Mouse (Mus musculus) intestine, embryonic 14.5 days (tissue): ENCODE data around the gene Trappc2l. TPM values are rescaled to one million over a fixed set of nuclear protein-coding genes. Genes with fewer than 3 reads are reported as not detected.

Experiments
- ATAC-seq: fragments of 200-750 bp; cut with Nextera tagmentation; replicated peaks from 2 replicates; pipeline ENCODE4 v1.8.0; 2017; ENCODE audit warnings: low read depth, moderate number of reproducible peaks, moderate TSS enrichment, moderate library complexity; ENCODE audit not compliant: low FRiP score, low TSS enrichment
- DNase-seq: peaks from one replicate; pipeline ENCODE4 v3.0.0-alpha.2; 2018; ENCODE audit warnings: low spot score
- H3K27ac ChIP-seq: fragments of 300-500 bp; sonication (generic); 2 replicates; pipeline ENCODE4 v1.5.1; 2014; ENCODE audit warnings: low read depth, mild to moderate bottlenecking, control low read depth
- H3K27me3 ChIP-seq: fragments of 300-500 bp; sonication (generic); replicated peaks from 2 replicates; pipeline ENCODE4 v1.6.1; 2014; ENCODE audit warnings: low read length, control low read depth; ENCODE audit not compliant: control insufficient read depth, insufficient read depth
- H3K36me3 ChIP-seq: fragments of 300-500 bp; sonication (generic); 2 replicates; pipeline ENCODE4 v1.6.1; 2014; ENCODE audit warnings: low read length, control low read depth; ENCODE audit not compliant: control insufficient read depth, insufficient read depth
- H3K4me1 ChIP-seq: fragments of 300-500 bp; sonication (generic); replicated peaks from 2 replicates; pipeline ENCODE4 v1.6.1; 2014; ENCODE audit warnings: low read length, control low read depth, mixed read lengths; ENCODE audit not compliant: control insufficient read depth, insufficient read depth
- H3K4me2 ChIP-seq: fragments of 300-500 bp; sonication (generic); 2 replicates; pipeline ENCODE4 v1.6.1; 2014; ENCODE audit warnings: low read length
- H3K4me3 ChIP-seq: fragments of 300-500 bp; sonication (generic); 2 replicates; pipeline ENCODE4 v1.5.1; 2014; ENCODE audit warnings: low read depth, low read length, control low read depth, mixed read lengths
- H3K9ac ChIP-seq: fragments of 300-500 bp; sonication (generic); 2 replicates; pipeline ENCODE4 v1.6.1; 2014; ENCODE audit warnings: mild to moderate bottlenecking, low read length
- H3K9me3 ChIP-seq: fragments of 300-500 bp; sonication (generic); 2 replicates; pipeline ENCODE4 v1.6.1; 2016; ENCODE audit warnings: low read length, control low read depth; ENCODE audit not compliant: control insufficient read depth
- WGBS: fragments of 180-500 bp; shearing (Covaris S2); extraction: QIAGEN DNeasy Blood & Tissue Kit; methylation state at CpG from one replicate; pipeline ENCODE4 v1.1.7; 2014; 5-methylcytosine and 5-hydroxymethylcytosine counted together
- polyA plus RNA-seq: library from polyadenylated mRNA; unstranded; fragments of >200 nt; fragmentation: Nextera tagmentation; extraction: Ambion mirVana; gene quantifications from 2 replicates; pipeline ENCODE4 v1.2.1, GENCODE M21; 2014

Gene Trappc2l
- polyA plus RNA-seq, 1 experiment from 2014 or later, result 67.3 TPM

DNA sequence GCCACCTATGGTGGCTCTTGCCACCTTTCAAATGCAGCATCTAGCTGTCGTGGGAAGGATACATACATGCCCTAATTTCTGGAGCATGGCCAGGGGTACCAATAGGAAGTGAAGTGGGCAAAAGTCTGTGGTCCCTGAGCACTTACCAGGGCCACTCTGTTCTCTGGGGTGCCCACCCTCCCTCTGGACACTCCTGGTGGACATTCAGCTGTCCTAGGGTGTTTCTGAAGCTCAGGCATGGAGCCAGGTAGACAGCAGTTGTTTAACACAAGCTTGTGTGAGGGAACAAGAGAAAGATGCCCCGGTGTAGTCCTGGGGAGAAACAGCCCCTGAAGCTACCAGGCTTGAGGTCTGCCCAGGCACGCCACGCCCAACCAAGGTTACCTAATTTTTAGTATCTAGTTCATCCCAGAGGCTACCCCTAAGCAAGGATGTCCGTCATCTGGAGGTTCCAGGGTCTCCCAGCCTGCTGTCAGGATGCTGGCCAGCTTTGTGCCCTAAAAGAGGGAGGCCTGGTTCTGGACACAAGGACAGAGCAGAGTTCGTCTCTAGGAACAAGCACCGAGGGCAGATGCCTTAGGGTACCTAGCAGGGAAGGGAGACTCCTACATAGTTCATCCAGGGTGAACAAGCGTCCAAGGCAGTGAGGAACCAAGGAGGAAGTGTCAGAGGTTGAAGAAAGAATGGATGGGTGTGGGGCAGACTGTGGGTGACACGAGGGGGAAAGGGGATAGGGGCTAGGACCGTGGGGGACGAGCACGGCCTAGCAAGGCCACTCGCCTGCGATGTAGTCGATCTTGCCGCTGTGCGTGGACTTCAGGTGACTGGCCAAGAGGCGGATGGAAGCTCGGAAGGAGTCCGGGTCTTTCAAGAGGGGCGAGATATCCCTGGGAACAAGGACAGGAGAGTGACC lies 35.4 kb upstream of the Trappc2l start:
- Histone ChIP-seq H3K9me3 (no peaks in the 10 kb centered on the region), H3K4me2 (peak overlapping the region; percentile 80), H3K27me3 (no peaks in the 10 kb centered on the region), H3K4me3 (peak overlapping the region; percentile 71), H3K9ac (peak overlapping the region; percentile 89), H3K36me3 (peaks cover 28% of the 10 kb centered on the region), H3K27ac (peak overlapping the region; percentile 79), H3K4me1 (peaks cover 35% of the 10 kb centered on the region)
- ATAC-seq (0 out of 2 replicates have a peak, but pooled peaks have one; percentile 0), DNase-seq (no peak)
- 14% methylated on average over 21 of the region's 21 CpGs for WGBS

DNA sequence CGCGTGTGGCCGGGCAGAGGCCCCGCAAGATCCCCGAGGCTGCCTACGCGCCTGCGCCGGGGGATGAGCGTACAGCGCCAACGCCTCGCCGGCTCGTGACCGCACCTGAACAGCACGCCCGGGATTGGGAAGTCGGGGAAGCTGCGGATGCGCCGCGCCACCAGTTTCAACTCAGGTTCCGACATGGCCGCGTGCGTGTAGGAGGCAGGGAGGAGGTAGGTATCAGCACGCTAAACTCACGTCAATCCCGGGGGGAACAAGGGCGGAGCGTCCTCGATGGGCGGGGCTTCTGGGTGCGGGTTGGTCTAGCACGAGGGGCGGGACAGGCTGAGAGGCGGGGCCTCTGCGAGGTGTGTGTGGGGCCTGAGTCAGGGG lies 34.8 kb upstream of the Trappc2l start, which contains the start of gene Aprt:
Aprt (minus strand) TSS at position 262 of the 375 bp plus-strand sequence.
- Histone ChIP-seq H3K4me1 (peaks cover 35% of the 10 kb centered on the region), H3K27me3 (no peaks in the 10 kb centered on the region), H3K9me3 (no peaks in the 10 kb centered on the region), H3K4me3 (peak within 1 kb of the TSS; percentile 71), H3K9ac (peak within 1 kb of the TSS; percentile 89), H3K36me3 (peaks cover 22% of the 10 kb centered on the region), H3K27ac (peak within 1 kb of the TSS; percentile 79), H3K4me2 (peak within 1 kb of the TSS; percentile 80)
- DNase-seq (peak; percentile 99), ATAC-seq (peak; percentile 87)
- under 1% methylated on average over 39 of the region's 39 CpGs for WGBS

DNA sequence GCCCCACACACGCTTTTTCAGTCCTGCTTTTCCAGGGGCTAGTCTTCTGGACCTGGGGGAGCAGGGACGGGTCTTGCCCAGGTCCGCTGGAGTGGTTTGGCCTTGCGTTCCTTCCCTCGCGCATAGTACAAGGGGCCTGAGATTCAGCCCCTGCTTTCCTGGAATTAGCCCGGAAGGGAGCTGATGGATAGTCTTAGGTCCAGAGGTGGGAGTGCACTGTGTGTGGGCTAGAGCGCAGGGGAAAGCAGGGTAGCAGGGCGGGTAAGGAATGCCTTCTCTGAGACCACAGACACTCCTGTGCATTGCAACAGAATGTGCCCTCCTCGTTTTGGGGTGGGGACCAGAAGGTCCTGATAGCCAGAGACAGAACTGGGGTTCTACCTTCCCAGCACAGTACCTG lies 34.3 kb upstream of the Trappc2l start:
- Histone ChIP-seq H3K4me1 (peaks cover 35% of the 10 kb centered on the region), H3K4me2 (peak overlapping the region; percentile 80), H3K36me3 (peaks cover 17% of the 10 kb centered on the region), H3K4me3 (peak overlapping the region; percentile 71), H3K9me3 (no peaks in the 10 kb centered on the region), H3K27me3 (no peaks in the 10 kb centered on the region), H3K27ac (no peak overlapping the region; the same call in 1 of the 2 replicates), H3K9ac (no peak overlapping the region)
- no peak for DNase-seq
- ATAC-seq, result peak; percentile 36
- WGBS, result 21% methylated on average over 10 of the region's 10 CpGs

DNA sequence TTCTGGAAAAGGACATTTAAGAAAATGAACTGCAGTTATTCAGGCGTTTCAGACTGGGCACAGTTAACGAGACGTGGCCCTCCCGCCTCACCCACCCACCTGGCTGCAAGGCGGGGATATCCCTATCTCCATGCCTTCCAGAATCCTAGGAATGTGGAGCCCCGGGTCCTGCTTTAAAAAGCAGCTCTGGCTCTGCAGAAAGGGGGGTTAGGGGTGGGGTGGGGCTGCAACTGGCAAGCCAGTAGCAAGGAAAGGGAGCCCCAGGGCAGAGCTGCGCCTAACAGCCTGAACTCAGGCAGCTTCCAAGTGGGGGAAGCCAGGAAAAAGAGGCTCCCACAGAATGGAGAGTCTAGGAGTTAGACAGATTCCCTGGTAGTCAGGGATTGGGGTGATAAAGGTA lies 32.2 kb upstream of the Trappc2l start:
- H3K4me3 ChIP-seq, result no peak overlapping the region

DNA sequence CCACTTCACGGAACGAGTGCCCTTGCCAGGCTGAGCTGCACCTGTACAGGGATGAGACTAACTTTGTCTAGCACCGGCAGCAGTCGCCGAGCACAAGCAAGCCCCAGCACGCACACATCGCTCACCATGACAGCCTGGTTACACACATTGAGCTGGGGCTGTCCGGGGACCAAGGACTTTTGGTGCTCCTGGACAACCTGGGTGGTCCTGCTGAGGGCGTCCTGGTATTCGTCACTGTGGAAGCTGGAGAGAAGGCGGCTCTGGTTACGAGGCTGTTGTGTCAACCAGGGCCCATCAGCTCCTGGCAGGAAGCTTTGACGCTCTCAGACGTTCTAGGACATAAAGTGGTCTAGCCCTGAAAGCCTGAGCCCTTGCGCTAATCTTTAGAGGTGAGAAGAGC lies 30.5 kb upstream of the Trappc2l start:
- Histone ChIP-seq H3K4me1 (peaks cover 24% of the 10 kb centered on the region), H3K27me3 (no peaks in the 10 kb centered on the region), H3K27ac (no peak overlapping the region), H3K4me2 (no peak overlapping the region), H3K36me3 (no peaks in the 10 kb centered on the region), H3K9me3 (no peaks in the 10 kb centered on the region), H3K9ac (no peak overlapping the region), H3K4me3 (no peak overlapping the region)
- no peak for ATAC-seq
- no peak for DNase-seq
- 25% methylated on average over 14 of the region's 15 CpGs for WGBS

More for the DNA sequence above, 32.2 kb upstream of the Trappc2l start:
- Histone ChIP-seq H3K9ac (no peak overlapping the region), H3K27ac (no peak overlapping the region), H3K4me2 (no peak overlapping the region), H3K9me3 (no peaks in the 10 kb centered on the region), H3K36me3 (no peaks in the 10 kb centered on the region), H3K27me3 (no peaks in the 10 kb centered on the region), H3K4me1 (peaks cover 35% of the 10 kb centered on the region)
- 33% methylated on average over 7 of the region's 7 CpGs for WGBS
- DNase-seq (no peak), ATAC-seq (no peak)

DNA sequence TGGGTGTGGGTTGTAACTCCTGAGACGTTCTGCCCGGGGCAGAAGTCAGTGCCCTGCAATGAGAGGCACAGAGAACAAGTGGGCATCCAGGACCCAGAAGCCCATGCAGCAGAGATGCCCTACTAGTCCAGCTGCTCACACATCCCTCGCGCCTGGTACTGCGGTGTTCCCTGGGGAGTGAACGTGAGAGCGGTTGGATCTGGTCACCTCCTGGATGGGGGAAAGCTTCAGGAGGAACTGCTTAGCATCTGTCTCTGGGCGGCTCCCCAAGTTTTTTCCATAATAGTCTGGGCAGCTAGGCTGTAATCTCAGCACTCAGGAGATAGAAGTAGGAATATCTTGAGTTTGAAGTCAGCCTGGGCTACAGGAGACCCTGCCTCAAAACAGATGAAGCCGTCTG lies 26.5 kb upstream of the Trappc2l start:
- WGBS, result 85% methylated on average over 9 of the region's 9 CpGs
- DNase-seq (no peak), ATAC-seq (no peak)
- peaks cover 10% of the 10 kb centered on the region for H3K4me1 ChIP-seq
- H3K9ac ChIP-seq, result no peak overlapping the region
- no peak overlapping the region for H3K4me2 ChIP-seq
- no peaks in the 10 kb centered on the region for H3K36me3 ChIP-seq
- 0 out of 2 replicates have a peak overlapping the region, but pooled peaks have one; percentile 23 for H3K27ac ChIP-seq
- H3K27me3 ChIP-seq, result no peaks in the 10 kb centered on the region
- H3K9me3 ChIP-seq, result no peaks in the 10 kb centered on the region
- no peak overlapping the region for H3K4me3 ChIP-seq

DNA sequence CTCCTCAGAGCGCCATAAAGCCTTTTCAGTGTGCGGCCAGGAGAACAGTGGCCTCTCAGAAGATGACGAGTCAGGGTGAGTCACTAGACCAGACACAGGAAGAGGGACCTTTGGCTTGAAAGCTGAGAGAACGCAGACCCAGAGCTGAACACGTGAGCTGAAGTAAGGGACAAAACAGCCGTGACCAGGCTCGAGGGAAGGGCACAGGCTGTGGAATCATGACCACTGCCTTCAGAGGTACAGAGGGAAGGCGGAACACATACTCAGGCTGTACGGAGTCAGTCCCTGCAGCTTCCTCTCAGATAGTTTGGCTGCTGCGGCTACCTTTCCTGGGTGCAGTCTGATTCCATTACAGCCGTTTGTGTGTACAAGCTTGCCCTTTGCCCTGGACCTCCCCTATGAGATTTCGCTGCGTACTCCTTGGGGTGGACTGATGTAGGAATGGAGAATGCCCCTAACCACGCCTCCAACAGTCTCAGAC lies 26.0 kb upstream of the Trappc2l start:
- no peaks in the 10 kb centered on the region for H3K27me3 ChIP-seq
- DNase-seq (no peak), ATAC-seq (0 out of 2 replicates have a peak, but pooled peaks have one; percentile 24)
- H3K4me1 ChIP-seq, result peaks cover 9% of the 10 kb centered on the region
- no peak overlapping the region for H3K9ac ChIP-seq
- WGBS, result 32% methylated on average over 14 of the region's 14 CpGs
- H3K9me3 ChIP-seq, result no peaks in the 10 kb centered on the region
- H3K4me2 ChIP-seq, result no peak overlapping the region
- no peaks in the 10 kb centered on the region for H3K36me3 ChIP-seq
- peak overlapping the region; percentile 23; the same call in 1 of the 2 replicates for H3K27ac ChIP-seq
- no peak overlapping the region for H3K4me3 ChIP-seq

DNA sequence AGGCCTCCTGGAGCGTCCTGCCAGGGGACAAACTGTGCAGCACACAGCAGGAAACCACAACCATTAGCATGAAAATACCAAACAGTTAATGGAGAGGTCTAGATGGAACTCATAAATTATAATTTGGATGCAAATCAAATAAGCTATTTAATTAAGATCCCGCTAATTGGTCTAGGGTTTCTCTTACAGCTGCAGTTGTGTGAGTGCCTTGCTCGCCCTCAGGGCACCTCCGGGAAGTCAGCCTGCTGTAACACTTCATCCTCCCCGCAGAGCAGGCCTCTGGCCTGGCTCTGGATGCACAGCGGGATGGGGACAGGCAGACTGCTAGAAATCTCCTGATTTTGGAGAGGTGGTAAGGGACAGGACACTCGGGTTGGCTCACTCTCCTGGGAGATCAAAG lies 25.3 kb upstream of the Trappc2l start:
- no peak for ATAC-seq
- no peak for DNase-seq
- 0 out of 2 replicates have a peak overlapping the region, but pooled peaks have one; percentile 23 for H3K27ac ChIP-seq
- no peaks in the 10 kb centered on the region for H3K36me3 ChIP-seq
- no peak overlapping the region for H3K4me2 ChIP-seq
- H3K4me1 ChIP-seq, result peaks cover 9% of the 10 kb centered on the region
- H3K9ac ChIP-seq, result no peak overlapping the region
- H3K27me3 ChIP-seq, result no peaks in the 10 kb centered on the region
- WGBS, result 71% methylated on average over 7 of the region's 7 CpGs
- H3K4me3 ChIP-seq, result no peak overlapping the region
- H3K9me3 ChIP-seq, result no peaks in the 10 kb centered on the region
